Mouse (Mus musculus) lung, postnatal 10 days (tissue): Measurements from ENCODE around the gene Trafd1.
"Not testable (repeated sequence)": the region's sequence is repeated elsewhere in the genome, so short reads cannot be mapped to it uniquely, and the experiment has no call there.

Source experiments
- DNase-seq: peaks from one replicate; pipeline ENCODE4 v3.0.0; 2021

Gene Trafd1

DNA sequence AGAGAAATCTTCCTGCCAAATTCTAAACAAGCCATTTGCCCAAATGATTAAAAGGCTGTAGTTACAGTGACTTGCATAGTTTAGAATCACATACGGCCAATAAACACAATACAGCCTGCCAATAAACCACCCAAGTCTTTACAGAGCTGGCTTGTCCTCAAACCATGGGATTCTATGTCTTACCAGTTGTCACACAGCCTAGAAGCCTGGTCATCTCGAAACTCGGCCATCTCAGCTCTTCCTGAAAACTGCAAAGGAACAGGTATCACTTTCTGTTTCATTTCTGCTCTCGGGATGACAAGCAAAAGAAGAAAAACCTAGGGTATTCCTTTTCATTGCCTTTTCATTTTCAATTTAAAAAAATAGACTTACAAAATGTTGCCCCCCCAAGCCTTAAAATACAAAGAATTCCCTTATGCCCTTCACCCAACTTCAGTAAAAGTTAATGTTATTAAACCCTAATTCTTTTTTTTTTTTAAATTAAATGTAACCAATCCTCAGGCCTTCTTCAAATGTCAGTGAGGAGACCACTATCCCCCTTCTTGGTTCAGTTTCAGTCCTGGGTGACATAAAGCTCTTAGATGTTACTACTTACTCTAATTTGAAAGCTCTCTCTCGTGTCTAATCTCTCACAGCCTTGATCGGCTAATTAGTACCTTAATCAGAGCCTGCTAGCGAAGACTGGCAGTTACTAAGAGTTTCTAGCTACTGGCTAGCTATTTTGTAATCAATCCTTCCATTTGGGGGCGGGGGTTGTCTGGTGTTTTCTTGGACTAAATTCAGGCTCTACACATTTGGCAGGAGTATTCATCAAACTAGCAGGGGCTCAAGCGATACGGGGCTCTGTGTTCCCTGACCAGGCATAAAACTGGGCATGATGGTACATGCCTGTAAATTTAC is 1.3 kb downstream of the Trafd1 start:
- no peak for DNase-seq

DNA sequence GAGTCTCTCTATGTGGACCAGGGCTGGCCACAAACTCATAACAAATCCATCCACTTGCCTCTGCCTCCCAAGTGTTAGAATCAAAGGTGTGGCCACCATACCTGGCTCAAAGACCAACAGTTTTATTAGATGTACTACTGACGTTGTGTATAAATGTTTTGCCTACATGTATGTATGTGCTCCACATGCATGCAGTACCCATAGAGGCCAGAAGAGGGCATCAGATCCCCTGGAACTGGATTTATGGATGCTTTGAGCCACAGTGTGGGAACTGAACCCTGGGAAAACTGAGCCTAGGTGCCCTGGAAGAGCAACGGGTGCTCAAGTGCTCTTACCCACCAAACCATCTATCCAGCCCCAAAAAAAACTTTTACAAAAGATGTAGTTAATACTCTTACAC is 4.7 kb downstream of the Trafd1 start:
- no peak for DNase-seq

DNA sequence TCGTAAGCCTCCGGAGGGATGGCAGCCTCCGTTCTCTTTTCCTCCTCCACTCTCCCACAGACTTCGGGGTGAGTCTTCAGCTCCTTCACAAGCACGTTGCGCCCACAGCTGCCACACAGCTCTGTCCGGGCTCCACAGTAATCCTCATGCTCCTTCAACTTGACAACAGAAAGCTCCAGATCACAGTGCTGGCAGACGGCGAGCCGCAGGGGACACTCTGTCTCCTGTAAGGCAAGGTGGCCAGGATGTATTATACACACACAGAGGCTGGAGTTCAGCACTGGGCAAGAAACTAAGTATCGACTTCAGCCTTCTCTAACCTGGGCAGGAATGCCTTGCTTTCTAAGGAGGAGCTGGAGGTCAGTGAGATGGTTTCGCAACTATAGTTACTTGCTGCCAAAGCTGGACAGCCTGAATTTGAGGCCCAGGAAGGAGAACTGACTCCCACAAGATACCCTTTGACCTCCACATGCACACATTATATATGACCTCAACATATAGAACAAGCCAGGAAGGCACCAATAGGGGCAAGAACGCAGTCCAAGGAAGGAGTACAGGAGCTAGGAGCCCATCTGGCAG is 6.7 kb downstream of the Trafd1 start:
- no peak for DNase-seq

DNA sequence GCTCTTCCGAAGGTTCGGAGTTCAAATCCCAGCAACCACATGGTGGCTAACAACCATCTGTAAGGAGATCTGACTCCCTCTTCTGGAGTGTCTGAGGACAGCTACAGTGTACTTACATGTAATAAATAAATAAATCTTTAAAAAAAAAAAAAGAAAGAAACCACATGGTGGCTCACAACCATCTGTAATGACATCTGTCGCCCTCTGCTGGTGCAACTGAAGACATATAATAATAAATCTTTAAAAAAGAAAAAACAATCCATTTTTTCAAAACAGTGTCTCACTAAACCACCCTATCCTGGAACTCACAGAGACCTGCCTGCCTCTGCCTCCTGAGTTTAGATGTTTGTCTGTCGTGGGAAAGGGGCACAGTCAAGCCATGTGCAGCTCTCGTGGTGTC is 8.5 kb downstream of the Trafd1 start:
- peak; percentile 79 for DNase-seq

DNA sequence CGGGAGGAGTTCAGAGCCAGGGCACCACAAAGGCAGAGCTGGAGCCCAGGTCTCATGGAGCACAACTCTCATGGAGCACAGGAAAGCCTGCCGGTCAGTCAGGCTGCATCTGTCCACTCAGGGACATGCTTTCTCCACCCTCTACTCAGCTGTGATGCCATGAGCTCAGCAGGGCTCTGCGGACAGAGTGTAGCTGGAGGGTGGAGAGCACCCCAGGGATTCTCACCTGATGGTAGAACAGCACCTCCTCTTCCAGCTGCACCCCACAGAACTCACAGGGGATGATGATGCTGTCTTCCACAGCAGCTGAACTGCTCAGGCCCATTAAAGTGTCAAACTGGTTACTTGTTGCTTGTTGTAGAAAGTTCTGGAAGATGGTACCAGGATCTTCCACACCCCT is 10.6 kb downstream of the Trafd1 start:
- DNase-seq: no peak

DNA sequence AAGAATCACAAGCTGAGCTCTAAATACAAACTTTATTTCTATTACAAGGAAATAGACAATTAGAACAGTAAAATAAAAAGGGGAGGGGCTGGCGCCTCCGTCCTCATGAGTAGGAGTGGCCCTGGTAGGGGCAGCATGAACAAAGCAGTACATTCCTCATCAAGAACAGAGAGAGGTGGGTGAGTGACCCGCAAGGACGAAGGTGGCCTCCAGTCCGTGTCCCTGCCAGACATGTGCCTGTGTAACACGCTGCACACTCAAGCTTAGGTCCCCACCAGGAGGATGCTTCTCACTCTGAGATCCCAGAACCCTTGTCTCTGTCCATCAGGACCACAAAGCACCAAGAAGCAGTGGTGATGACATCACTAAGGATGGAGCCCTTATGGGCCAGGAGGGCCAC is 13.7 kb downstream of the Trafd1 start:
- no peak for DNase-seq

DNA sequence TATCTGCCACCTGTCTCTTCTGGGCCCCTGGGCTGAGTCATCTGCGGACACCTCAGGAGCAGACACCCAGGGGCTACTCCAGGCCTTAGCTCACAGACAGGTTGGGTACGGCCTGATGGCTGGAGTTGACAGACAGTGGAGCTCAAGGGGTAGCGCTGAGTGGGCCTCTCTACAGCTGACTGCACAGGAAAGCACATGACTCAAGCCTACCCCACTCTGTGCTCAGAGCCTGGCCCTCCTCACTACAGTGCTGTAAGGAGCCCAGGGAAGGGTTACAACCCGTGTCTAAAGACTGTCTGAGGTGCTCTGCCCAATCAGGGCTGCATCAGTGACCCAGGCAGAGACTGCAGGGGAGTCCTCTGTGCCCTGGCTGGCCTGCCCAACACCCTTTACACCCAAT is 18.2 kb downstream of the Trafd1 start:
- no peak for DNase-seq

DNA sequence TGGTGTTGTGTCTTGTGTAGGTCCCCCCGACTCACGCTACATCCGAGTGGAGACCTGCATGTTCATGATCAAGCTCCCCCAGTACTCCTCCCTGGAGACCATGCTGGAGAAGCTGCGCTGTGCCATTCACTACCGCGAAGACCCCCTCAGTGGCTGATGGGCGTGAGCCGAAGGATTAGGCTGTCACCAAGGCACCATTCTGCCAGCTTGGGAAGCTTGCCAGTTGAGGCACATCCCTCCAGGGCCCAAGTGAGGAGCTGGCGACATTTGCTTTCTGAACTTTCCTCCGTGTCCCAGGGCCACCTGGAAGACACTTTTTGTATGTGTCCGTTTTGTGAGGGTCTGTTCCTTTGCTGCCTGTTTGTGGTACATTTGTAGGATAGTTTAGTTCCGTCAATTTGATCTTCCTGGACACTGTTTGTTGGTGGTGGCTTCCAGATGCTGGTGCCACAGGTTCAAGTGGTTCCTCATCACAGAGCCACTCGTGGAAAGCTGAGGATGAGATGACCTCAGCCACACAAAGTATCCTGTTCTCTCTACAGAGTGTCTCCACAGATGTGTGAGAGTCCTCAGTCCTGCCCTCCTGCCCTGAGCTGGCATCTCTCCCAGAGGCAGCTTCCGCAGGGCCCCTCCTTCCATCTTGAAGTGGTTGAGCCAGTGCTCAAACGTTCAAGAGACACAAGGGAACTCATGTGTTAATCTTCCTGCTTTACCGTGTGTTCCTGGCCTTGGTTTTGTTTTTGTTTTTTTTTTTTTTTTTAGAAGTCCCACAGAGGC is 18.8 kb downstream of the Trafd1 start:
- peak; percentile 46 for DNase-seq

DNA sequence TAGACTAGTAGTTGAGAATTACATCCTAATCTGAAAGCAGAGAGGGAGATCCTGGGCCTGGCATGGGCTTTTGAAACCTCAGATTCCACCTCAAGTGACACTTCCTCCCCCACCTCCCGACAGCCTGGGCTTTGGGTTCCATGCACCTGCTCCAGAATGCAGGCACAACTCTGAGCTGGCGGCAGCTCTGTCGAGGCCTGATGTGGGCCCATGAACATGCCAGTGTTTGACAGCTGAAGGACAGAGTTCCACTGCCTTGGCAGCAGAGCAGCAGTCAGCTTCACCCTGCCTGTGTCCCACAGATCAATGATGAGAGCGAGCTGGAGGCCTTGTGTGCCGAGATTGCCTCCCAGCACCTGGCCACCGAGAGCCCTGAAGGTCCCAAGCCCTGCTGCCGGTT is 22.0 kb downstream of the Trafd1 start:
- DNase-seq: no peak

DNA sequence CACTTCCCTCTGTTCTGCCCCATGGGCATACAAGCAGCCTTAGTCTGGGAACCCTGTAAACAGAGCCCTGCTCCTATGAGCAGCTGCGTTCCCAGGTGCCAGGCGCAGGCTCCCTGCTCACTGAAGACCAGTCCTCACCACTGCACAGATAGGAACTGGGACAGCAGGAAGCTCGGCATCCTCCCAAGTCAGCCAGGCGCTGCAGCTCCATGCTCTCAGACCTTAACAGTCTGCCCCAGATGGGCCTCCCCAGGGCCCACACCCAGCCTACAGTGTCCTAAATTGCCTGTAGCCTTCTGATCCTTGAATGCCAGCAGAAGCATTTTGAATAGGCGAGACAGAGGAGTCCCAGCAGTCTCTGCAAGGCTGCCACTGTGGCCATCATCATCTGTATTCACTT is 23.7 kb downstream of the Trafd1 start:
- peak; percentile 68 for DNase-seq

DNA sequence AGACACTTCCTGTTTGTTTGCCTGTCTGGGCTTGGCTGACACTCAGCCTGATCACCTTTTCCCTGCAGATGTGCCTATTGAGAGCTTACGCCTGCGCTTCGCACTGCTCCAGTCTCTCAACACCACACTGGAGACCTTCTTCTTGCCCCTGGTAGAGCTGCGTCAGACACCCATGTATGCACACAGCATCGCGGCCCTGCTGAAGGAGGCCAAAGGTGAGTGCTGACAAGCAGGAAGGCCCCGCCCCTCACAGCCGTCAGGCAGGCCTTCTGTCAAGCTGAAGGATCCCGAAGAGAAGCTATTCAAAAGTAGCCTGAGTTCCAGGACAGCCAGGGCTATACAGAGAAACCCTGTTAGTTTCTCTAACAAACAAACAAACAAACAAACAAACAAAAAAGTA is 26.2 kb downstream of the Trafd1 start:
- DNase-seq: no peak

DNA sequence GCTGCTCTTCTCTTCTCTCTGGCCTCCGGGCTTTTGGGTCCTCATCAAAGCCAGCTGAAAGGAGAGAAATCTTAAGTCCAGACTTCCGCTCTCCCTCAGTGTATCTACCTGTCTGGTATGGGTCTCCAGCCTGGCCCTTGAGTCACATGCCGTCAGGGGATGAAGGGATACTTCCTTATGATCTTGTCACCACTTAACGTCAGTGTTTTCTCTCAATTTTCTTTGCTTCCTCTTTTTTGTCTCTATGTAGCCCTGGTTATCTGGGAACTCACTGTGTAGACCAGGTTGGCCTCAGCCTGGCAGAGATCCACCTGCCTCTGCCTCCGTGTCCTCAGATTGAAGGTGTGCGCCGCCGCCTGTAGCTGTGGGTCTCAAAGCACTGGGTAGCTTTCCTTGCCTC is 41.4 kb downstream of the Trafd1 start:
- no peak for DNase-seq

DNA sequence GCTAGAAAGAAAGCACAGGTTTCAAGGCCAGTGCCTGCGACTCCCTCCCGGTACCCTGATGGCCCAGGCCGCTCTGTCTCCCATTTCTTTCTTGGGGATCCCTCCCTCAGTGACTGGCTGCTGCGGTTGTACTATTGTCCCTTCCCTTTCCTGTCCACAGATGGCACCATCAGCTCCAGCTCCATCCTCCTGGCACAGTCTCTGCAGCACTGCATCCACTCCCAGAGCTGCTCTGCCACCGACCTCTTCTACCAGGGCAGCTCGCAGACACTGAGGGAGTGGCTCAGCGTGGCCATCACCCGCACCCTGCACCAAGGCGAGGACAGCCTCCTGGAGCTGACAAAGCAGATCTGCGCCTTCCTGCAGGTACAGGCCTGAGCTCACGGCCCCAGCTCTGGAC is 42.9 kb downstream of the Trafd1 start:
- DNase-seq: no peak

DNA sequence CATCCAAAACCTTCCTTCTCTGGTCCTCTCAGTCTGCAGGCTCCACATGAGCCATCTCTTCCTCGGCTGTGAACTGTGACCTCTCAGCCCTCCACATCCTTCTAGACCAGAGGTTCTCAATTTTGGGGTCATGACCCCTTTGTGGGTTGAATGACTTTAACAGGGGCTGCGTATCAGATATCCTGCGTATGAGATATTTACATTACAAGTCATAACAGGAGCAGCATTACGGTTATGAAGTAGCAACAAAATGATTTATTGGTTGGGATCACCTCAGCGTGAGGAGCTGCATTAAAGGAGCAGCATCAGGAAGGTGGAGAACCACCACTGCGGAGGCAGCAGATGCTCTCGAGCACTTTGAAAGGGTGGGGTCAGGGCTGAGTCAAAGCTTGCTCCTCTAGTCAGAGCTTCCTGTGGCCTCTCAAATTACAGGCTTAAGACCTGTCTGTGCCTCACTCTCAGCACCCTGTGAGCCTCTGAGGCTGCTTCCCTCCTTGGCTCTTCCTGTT is 44.4 kb downstream of the Trafd1 start:
- no peak for DNase-seq

DNA sequence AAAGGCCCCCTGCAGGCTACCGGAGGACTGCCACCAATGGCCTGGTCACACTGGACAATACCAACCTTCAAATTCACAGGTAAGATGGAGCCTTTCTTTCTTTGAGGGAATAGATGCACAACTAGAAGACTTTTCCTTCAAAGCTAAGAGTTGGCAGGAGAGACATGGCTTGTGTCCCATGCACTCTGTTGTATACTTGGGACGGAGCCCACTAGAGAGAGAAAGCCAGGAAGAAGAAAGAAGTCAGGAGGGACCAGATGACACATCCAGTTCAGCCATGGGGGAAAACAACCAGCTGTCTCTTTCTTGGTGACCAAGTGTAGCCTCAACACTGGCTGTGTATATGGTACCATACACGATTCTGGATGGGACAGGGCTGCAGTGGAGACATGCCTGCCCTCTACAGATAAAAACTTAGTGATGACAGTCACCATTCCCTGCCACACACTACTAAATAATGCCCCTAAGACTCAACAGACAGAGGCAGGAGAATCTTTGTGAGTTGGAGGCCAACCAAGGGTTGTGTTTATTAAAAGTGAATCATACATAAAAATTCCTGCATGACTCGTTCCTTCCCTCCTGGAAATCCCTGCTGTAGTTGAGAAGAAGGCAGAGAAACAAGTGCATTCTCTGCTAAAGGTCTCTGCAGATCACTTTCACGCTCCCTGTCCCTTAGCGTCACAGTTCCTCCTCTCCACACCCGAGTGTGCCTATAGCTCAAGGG is 45.8 kb downstream of the Trafd1 start:
- peak; percentile 64 for DNase-seq

DNA sequence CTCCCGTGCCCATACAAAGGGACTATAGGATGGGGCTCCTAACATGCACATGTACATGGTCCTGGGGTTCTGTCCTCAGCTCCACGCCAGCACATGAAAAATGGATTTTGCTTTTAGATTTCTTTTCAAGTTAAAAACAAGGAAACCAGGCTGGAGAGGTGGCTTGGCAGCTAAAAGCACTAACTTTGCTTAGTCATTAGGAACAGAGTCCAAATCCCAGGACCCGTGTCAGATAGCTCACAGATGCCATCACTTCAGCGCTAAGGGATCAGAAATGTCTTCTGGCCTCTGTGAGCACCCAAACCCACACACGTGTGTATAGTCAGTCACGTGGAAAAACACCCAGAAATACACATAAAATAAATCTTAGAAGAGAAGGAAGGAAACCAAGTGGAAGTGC is 48.7 kb downstream of the Trafd1 start:
- no peak for DNase-seq

DNA sequence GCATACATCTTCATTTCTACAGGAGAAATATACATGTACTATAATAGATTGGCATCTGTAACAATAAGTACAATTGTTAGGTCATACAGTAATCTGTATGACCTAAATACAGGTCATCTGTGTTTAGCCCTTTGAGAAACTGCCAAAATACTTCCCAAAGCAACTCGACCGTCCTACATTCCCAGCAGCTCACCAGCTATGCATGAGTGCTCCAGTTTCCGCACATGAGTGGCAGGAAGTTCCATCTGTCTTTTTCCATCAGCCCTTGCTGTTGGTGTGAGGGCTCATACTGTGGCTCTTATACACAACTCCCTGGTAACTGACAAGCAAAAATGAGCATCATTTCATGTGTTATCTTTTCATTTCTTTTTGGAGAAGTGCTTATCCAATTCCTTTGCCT is 49.4 kb downstream of the Trafd1 start:
- DNase-seq: no peak

DNA sequence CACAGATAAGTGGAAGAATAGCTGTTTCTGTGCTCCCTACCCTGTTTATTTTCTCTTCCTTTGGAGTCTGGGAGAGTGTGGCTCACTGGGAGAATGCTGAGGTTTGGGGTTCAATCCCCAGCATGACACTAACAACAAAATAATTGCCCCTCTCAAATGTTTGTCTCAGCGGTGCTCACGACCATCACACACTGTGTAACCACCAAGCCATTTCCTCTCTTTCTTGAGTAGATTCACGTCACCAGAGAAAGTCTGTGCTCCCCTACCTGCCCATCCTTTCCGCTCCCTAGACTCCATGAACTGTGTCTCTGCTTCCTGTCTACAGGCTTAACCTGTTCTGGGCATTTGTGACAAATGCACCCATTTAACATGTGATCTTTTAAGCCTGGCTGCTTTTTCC is 50.0 kb downstream of the Trafd1 start:
- no peak for DNase-seq

DNA sequence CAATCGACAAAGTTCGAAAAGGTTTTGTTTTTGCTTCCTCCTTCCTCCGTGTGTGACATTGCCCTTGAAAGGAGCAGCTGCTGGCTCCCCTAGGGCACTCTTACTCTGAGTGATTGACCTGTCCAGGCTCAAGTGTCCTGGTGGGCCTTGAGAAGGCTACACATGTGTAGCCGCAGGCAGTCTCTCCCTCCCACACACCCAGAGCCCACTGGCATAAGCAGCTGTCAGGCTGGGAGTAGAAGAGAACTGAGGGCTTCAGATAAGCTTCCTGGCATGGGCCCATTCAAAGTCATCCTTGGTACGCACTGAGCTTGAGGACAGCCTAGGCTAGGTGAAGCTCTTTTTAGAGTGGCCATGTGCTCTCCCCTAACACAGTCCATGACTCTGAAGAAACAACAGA is 51.0 kb downstream of the Trafd1 start:
- no peak for DNase-seq

DNA sequence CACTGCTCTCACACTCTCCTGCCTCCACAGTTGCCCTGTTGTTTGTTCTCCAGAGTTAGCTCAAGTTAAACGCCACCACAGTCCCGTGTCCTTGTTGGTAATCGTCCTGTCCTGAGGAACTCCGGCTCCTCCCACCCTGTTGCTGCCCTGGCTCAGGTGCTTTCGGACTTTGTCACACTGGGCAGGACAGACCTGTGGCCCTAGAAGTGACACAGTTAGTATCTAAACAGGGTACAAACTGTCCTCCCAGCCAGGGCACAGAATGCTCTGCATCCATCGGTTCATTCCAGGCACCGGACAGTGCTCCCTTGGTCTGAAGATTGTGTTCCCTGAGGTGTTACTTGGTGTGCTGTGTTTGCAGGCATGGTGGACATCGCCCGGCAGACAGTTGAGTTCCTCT is 51.5 kb downstream of the Trafd1 start:
- no peak for DNase-seq

DNA sequence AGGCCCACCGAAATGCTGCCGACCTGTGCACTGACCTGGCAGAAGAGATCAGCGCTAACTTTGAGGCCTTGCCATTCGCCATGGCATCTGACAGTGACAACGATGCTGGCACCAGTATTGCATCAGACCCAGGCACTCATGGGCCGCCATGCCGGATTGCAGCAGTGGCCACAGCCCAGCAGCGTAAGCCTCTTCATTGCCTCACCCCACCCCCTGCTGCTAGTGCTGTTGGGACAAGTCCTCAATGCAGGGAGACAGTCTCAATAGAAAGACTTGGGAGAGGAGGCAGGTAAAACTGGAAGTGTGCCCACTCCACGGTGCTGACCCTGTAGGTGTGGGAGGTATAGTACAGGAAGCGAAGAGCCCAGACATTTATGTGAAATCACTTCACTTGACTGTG is 53.7 kb downstream of the Trafd1 start:
- no peak for DNase-seq

DNA sequence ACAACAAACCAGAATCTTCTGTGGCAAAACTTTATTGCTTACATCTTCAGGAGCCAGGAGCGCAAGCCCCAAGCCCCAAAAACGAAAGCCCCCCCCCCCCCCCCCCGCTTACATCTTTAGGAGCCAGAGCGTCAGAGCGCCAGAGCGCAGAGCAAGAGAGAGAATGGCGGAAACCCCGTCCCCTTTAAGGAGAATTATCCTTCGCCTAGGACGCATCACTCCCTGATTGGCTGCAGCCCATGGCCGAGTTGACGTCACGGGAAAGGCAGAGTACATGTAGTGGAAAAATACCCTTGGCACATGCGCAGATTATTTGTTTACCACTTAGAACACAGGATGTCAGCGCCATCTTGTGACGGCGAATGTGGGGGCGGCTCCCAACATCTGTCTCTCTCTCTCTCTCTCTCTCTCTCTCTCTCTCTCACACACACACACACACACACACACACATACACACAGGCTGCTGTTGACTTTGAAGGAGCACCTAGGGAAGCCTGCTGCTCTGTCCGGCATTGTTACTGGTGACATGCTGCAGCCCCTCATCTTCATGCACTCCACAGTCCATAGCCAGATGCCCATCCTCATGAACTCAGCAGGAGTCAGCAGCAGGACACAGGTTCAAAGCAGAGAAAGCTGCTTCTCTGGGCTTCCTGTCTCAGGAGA is 55.1 kb downstream of the Trafd1 start:
- not testable (repeated sequence) for DNase-seq
